Mouse (Mus musculus) gastrocnemius, adult 18-20 months (tissue): ENCODE results near the gene Traf7. TPM values are rescaled to one million over a fixed set of nuclear protein-coding genes. Genes with fewer than 3 reads are reported as not detected.

Source experiments
- DNase-seq: peaks from one replicate; pipeline ENCODE4 v3.0.0; 2021; ENCODE audit warnings: low spot score
- total RNA-seq, 2 experiments: library from RNA; stranded (reverse); gene quantifications; 2 replicates each; pipeline ENCODE4 v1.2.3; 2021

Traf7 gene
- total RNA-seq, 2 experiments from 2014 or later: 25.7 to 29.7 TPM

DNA sequence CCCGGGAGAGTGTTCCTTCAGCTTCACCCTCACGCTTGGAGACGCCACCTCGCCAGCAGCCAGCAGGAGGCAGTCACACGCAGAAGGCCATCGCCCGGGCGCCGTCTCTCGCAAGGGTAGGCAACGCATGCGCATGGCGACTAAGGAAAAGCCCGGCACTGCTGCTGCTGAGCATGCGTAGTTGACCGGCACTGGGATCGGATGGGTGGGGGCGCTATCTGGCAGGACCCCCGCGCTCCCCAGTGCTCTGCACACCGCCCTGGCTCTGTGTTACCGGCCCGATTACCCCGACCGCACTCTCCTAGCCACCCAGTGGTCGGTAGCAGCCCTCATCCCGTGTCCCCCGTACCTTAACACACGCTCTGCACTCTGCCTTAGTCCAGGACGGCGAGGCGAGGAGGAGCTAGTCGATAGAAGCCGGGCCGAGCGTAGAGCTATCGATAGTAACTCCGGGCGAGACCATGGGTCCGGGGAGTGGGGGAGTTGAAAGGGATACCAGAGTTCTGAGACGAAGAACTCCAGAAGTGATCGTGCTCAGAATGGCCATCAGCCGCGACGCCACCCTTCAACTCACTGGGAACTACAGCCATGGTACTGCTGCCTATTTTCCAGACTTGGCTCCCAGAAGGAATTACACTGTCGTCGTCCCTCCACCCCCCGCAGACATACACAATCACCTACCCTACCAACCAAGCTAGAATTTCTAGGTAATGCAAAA, 48.9 kb downstream of the Traf7 start, which contains the start of gene Mlst8:
TSS of gene Mlst8 (minus strand) at position 416 of the 718 bp plus-strand sequence.
- DNase-seq: peak; percentile 98

DNA sequence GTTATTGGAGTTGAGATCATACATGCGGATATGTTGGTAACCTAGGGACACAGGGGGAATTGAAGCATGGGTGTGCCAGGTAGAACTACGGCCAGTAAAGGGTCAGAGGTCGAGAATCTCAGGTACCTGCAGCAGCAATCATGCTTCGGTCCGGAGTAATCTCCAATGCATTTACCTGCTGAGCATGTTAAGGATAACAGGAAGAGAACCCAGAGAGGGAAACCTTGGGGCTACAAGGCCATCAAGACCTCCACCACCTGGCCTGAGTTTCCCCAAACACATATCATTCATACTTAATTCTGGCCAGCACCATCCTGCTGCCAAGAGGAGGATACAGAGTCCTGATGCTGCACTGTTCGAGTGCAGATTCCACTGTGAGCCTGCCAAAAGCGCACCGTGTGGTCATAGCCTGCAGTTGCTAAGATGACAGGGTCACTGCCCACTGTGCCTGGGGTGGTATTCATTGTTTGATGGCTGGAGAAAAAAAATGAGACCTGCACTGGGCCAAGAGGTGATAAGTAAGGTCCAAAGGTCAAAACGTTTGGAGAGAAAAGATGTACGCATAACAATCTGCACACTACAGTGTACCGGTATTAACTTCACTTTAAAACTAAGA, 49.6 kb downstream of the Traf7 start:
- DNase-seq: no peak

- no peak for DNase-seq
Measured at GRCm38 (mm10) chr17:24477053-24477984, 50.4 kb downstream of the Traf7 start.

- no peak for DNase-seq
Measured at GRCm38 (mm10) chr17:24476022-24476776, 51.5 kb downstream of the Traf7 start.

- no peak for DNase-seq
Measured at GRCm38 (mm10) chr17:24475586-24475985, 52.2 kb downstream of the Traf7 start.

DNA sequence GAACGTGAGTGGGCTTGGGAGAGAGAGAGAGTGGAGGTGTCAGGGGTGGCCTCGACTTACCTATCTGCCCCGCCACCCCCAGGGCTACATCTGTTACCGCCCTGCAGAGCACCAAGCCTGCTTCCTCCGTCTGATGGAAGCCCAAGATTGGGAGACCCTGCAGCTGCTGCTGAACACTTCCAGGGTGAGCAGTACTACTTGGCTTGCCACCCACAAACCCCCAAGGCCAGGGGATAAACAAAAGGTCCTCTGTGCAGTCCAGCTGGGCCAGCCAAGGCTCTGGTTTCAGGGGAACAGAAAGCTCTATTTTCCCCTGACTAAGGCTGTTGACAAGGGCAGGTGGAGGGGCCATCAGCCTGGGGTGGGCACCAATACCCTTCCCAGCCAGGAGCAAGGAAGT, 53.2 kb downstream of the Traf7 start:
- DNase-seq: no peak

DNA sequence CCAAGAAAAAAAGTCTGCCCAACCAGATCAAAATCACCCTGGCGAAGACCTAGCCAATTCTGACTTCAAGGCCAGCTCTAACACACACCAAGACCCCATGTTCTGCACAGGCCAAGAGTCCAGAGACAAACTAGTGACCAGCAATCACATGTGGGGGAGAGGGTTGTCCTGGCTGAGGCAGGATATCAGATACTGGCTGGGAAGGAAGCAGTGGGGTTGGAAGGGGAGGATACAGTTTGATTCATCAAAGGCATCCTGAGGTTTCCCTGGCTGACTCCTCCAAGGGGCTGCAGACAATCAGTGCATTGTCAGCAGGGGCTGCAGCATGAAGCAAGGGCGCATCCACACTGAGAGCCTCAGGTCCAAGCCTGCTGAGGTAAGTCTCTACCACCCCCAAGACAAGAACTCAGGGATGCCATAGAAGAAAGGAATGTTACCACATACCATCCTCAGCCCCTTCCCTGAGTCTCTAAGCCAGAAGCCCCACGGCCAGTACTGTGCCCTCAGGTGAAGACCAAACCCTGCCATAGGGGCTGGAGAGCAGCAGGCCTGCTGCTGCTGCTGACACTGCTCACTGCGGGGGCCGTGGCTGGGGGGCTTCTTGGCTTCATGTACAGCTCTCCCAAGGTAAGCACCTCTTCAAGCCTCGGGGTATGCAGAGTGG, 54.0 kb downstream of the Traf7 start, which contains the start of gene Bricd5:
TSS of gene Bricd5 (plus strand) at position 273 of the 664 bp plus-strand sequence.
- DNase-seq: no peak

GRCm38 (mm10) chr17:24472512-24472911, 55.2 kb downstream of the Traf7 start:
- peak; percentile 85 for DNase-seq

- DNase-seq: no peak
Measured at GRCm38 (mm10) chr17:24470701-24471527, 56.8 kb downstream of the Traf7 start.

GRCm38 (mm10) chr17:24469910-24470602, 57.7 kb downstream of the Traf7 start, which contains the start of the genes E4f1 and Pgp:
E4f1 (minus strand) TSS chr17:24470313.
Pgp (plus strand) TSS chr17:24470392.
- peak; percentile 98 for DNase-seq

- DNase-seq: no peak
Measured at GRCm38 (mm10) chr17:24469336-24469909, 58.3 kb downstream of the Traf7 start.

- no peak for DNase-seq
Measured at GRCm38 (mm10) chr17:24468636-24469246, 59.0 kb downstream of the Traf7 start.

DNA sequence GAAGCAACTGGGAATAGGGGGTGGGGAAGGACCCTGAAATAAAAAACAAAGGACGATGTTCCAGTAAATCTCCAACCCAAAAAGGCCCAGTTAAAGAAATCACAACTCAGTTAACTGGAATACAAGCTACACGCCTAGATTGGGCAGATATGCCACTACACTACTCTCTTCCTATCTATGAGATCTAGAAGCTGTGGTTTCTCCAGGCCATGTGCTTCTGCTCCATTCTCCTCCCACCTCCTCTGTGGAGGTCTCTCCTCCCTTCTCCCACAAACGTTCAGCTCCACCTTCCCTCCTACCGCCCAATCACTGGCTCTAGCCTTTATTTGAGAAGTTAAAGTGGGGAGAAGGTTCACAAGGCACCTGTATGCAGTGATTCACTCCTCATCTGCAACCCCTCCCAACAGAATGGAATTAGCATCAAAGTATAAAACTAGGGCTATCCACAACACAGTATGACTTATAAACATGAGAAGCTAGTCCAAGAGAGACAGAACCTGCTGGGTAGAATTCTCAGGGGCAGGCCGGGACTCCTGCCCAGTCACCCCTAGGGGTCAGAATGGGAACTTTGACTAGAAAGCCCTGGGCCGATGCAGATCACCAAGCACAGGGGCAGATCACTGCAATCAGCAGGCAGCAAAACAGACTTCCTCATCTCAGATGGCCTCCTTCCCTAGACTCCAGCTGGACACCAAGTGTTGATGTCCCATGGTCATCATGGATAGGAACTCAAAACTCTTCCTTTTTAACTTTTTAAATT, 64.2 kb downstream of the Traf7 start:
- no peak for DNase-seq

DNA sequence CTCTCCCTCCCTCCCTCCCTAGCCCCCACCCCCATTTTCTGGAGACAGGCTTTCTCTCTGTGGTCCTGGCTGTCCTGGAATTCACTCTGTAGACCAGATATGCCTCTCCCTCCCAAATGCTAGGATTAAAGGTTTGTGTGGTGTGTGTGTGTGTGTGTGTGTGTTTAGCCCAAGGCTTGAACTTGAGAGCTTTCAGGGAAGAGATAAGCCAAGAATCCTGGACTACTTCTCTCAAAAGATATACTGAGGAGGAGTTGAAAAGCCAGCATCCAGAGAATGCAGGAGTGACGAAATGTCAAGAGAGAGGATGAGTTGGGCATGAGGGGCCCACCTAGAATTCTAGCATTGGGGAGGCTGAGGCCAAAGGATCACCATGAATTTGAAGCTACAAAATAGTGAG, 64.8 kb downstream of the Traf7 start:
- no peak for DNase-seq

GRCm38 (mm10) chr17:24461580-24461979, 66.2 kb downstream of the Traf7 start:
- DNase-seq: no peak
